Mouse (Mus musculus): ENCODE measurements at regions not wholly inside any gene's neighbourhood (a gene's known extent, or its start where the extent isn't known, plus 50 kb on each side); places are given as distances from the start of the nearest gene placed in this dataset.
"Not testable (repeated sequence)": the region's sequence is repeated elsewhere in the genome, so short reads cannot be mapped to it uniquely, and the experiment has no call there.

DNA sequence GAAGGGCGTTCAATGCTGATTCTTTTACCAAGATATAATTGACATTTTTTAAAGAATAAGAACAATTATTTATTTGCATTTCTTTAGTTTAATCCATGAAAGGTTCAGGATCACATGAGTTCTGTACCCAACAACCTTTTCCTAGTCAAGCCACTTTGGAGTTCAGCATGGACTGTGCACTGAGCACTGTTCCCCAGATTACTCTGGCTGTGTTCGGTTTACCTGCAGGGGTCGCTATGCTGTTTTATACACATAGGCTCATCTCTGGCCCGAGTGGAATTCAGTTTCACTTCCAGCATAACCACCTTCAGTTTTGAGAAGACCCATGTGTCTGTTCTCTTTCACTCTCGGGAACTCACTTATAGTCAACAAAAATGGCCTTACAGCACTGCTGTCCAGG, 93.5 kb upstream of the Smarcad1 start:
- DNase-seq (ENCODE audit: low spot score in 2 of 2) = not testable (repeated sequence)

DNA sequence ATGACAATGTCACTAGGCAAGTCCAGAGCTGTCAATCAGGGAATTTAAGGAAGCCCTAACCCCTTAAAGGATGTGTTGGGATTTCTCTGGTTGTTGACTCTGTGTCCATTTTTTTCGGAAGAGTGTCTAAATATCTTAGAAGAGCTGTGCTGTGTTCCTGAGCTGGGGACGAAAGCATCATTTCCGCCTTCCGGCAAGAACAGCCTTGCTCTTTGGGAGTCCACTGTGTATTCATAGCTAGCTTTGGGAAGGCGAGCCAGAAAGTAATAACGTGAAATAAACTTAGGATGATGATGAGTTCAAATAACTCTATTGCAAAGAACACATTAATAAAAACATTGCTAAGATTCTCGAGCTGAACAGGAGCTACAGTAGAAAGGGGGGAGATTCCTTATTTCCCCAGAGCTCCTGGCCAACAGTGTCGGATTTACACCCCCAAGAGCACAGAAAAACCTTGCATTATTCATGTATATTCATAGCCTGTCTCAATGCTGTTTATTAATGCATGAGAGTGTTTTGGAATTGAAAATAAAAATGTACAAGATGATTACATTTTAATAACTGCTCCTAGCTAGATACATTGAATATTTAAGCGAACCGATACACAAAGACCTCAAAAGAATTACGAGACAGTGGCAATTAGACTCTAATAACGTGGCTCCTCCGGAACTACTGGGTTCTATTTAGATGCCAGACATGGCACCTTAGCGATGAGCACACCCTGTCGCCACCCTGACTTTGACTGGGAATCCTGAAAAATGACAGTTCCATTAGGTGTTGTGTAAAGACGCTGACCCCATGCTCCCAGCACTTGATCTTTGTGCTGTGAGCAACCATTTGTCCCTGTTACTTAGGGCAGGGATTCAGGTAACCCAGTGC, 80.5 kb upstream of the Smarcad1 start:
- intact Hi-C loops (cut with DNase I) = no loop called here
- DNase-seq (ENCODE audit: low spot score in 2 of 2) = no peak

More for the DNA sequence above, 93.5 kb upstream of the Smarcad1 start:
- intact Hi-C loops (cut with DNase I) = not testable (repeated sequence)

GRCm38 (mm10) chr6:64962612-64963011, 79.8 kb upstream of the Smarcad1 start:
- DNase-seq (ENCODE audit: low spot score in 2 of 2) = no peak
- intact Hi-C loops (cut with DNase I) = no loop called here

- intact Hi-C loops (cut with DNase I) = no loop called here
- no peak for DNase-seq (ENCODE audit: low spot score in 2 of 2)
These were observed 77.7 kb upstream of the Smarcad1 start for GRCm38 (mm10) chr6:64964664-64965063.

DNA sequence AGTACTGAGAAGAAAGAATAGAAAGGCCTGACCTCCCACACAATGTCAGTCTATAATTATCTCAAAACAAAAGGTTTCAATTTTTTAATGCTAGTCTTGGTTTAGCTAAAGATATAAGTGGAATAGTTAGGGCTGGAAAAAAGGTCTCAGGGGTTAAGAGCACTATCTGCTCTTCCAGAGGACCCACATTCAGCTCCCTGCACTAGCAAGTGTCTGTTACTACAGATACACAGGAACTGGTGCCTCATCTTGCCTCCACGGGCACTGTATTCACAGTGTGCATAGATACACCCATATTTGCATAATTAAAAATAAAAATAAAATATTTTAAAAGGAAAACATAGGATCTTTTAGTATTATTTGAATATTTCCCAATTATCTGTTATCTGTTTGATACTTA, 77.2 kb upstream of the Smarcad1 start:
- intact Hi-C loops (cut with DNase I) = no loop called here
- DNase-seq (ENCODE audit: low spot score in 2 of 2) = no peak

DNA sequence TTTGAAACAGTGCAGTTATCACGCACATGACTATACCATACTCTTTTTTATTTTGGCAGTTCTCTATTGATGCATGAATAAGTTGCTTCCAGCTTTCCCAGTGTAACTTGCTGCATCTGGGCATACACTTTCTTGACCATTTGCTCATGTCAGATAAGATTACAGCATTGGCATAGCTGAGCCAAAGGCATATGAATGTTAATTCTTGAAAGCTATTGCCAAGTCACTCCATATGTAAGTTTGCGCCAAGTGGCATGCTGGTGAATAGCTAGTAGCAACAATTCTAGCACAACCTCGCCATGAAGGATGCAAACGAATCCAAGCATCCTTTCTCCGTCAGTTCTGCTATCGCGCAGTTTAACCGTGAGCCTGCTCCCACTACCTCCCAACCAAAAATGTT, 72.2 kb upstream of the Smarcad1 start:
- intact Hi-C loops (cut with DNase I) = no loop called here
- DNase-seq (ENCODE audit: low spot score in 2 of 2) = no peak

- intact Hi-C loops (cut with DNase I) = no loop called here
- peak in 1 of 2 experiments; percentile 4 for DNase-seq (ENCODE audit: low spot score in 2 of 2)
These were observed 68.4 kb upstream of the Smarcad1 start for GRCm38 (mm10) chr6:64973968-64974367.

GRCm38 (mm10) chr6:64974453-64974852, 67.9 kb upstream of the Smarcad1 start:
- intact Hi-C loops (cut with DNase I); DNase-seq (ENCODE audit: low spot score in 2 of 2): not testable (repeated sequence)

DNA sequence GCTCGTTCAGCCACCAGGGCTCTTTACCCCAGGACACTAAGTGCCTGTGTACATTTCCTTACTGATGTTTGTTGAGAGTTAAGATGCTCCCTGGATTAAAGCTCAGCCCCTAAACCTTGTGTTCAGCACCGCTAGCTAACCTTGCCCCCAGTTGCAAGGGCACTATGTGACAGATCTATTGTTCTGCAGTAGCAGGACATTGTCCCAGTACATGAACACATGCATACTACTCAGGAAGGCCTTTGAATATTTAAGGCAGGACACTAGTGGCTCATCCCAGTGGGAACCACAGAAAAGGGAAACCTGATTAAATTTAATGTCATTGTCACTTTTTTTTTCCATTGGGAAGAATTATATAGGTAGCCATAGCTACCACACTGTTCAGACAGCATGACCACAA, 60.3 kb upstream of the Smarcad1 start:
- intact Hi-C loops (cut with DNase I) = no loop called here
- DNase-seq (ENCODE audit: low spot score in 2 of 2) = no peak

Measured in left cerebral cortex, postnatal 36 days (tissue).